Mouse (Mus musculus): Measurements from ENCODE around the gene Cd69.

Gene Cd69

DNA sequence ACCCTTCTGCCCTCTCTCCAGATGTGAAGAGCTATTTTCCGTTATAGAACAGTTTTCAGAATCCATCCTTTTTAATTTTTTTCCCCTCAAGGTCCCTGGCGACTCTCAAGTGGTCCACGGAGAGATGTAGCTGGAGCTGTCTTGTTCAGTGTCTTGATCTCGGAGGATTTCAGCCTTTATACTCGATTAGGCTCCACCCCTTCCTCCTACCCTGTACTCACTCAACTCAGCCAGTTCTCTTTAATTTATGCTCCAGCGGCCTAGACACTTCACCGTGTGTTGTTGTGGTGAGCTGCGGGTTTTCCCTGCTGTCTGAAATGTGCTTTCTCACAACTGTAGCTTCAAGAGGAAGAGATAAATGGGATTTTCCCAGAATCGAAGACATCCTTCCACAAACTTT is at the start of gene Cd69:
Gene Cd69 (minus strand): TSS at position 217 of the 400 bp plus-strand sequence.
- peak; percentile 98 for DNase-seq (ENCODE audit: low read depth)

DNA sequence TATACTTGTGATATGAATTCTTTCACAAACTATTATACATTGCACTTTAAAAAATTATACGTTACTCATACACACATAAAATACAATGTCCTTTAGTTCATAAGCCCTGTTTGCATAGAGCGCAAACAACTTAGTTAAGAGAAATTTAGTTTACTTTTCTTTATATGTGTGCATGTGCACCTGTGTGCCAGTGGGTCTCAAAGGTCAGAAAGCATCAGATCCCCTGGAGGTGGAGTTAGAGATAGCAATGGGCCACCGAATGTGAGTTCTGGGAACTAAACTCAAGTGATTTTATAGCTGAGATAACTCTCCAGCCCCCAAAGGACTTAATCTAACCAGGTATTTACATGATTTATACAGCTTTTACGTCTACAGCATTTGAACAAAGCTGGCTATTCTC is 44.1 kb upstream of the Cd69 start:
- DNase-seq (ENCODE audit: low read depth): no peak

DNA sequence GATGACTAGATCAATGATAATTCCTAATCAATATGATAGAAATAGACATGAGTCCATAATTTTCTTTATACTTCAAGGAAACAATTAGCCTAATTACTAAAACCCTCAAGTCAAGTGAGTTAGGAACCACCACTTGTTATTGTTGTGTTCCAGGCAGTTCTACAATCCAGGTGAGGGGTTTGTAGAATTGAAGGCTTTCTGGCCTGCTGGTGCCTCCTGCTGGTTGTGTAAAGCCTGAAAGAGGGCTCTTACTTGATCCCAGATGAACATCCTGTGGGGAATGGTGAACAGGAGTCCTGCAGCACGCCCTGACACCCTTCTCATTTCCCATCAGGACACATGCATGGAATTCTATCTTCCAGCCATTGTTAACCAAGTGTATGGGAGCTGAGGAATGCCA is 43.2 kb upstream of the Cd69 start:
- peak; percentile 73 for DNase-seq (ENCODE audit: low read depth)

DNA sequence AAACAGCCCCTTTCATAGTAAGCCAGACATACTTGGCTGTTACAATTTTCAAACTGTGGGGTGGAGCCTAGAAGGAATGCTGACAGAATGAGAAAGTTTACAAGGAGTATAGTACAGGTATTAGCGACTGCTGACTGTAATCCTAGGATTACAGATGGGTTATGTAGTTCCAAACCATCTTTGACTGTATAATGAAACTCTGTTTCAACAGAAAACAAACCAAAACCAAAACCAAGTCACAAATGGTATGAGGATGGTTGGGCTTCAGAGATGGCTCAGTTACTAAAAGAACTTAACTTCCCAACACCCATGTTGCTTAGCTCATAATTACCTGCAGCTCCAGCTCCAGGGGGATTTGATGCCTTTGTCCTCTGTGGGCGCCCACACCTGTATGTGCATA is 41.2 kb upstream of the Cd69 start:
- peak; percentile 58 for DNase-seq (ENCODE audit: low read depth)

DNA sequence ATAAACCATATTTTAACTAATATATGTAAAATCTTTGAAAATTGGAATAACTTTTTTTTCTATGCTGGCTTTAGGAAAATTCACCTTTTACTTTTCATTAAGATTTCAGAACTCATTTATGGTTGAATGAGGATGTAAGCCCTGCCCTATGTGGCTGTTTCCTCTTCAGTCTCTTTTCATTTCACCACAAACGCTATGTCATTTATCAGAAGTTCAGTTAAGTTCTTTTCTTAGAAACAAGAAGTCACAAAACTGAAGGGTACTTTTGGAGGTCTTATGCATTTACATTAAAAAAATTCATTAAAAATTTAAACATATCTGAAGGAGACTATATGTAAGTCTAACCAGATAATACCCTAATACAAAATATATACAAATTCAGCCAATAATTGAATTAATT is 40.5 kb upstream of the Cd69 start:
- DNase-seq (ENCODE audit: low read depth): peak; percentile 51

DNA sequence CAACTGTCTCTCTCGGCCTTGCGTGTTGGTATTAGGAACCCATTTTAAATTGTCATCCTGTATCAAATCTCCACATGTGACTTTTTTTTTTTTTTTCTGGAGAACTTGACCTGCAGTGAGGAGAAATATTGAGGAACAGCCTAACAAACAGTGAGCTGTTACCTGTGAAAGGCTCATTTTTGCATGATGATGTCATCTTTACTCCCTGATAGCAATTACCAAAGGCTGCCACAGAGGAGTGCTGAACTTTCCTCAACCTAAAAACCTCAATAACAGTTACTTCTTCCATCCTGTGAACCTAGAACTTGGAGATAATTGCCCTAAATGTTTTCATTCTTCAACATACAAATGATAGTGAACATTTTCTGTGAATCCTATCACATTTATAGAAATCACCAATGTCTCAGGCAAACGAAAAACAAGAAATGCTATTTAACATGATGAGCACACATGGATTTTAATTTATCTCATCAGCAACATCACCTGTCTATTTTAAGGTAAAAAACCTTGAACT is 39.5 kb upstream of the Cd69 start:
- DNase-seq (ENCODE audit: low read depth): peak; percentile 59

DNA sequence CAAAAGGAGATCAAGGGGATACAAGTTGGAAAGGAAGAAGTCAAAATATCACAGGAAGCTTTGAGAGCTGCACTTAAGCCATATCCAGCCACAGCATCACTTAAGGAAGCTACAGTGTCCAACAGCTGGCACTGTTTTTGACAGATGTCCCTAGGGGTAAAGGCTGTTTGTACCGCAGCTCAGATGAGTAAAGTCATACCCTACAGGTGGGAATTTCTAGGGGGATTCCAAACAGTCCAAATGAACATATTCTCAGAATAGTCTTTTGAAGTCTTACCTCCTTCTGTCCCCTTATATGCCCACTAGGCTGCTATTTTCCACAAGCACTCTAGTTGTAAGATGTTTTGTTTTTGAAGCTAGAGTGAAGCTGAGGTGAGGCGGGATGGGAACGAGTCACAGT is 37.3 kb upstream of the Cd69 start:
- DNase-seq (ENCODE audit: low read depth): peak; percentile 49

DNA sequence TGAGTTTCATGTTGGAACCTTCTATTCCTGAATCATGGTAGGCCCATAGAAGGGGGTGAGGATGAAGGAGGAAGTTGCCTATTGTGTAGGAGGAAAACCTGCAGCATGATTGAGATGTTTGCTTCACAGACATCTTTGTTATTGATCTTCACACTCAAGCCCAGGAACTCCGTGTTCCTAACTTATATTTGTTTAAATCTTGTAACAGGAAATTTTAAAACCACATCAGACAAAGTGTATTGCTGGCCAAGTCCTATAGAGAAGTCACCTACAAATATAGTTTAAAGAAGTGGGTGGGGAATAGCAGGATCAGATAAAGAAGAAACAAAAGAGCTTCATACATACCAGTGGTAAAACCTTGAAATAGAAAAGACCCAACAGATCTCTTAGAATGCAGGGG is 28.9 kb upstream of the Cd69 start:
- peak; percentile 56 for DNase-seq (ENCODE audit: low read depth)

DNA sequence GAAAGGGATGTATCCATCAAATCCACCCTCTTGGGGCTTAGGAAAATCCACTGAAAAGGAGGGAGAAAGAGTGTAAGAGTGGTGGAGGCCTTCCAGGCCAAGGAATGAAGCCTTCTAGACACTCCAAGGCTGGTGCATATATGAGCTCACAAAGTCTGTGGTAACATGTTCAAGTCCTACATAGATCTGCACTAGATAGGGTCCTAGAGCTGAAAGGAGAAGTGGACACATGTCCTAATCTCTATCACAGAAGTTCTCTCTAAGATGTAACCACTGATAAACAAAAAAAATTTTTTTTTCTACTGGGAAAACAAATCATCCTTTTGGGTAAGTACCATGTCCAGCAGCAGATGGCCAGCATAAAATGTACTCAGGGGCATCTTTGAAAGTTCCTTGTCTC is 13.5 kb upstream of the Cd69 start:
- no peak for DNase-seq (ENCODE audit: low read depth)

DNA sequence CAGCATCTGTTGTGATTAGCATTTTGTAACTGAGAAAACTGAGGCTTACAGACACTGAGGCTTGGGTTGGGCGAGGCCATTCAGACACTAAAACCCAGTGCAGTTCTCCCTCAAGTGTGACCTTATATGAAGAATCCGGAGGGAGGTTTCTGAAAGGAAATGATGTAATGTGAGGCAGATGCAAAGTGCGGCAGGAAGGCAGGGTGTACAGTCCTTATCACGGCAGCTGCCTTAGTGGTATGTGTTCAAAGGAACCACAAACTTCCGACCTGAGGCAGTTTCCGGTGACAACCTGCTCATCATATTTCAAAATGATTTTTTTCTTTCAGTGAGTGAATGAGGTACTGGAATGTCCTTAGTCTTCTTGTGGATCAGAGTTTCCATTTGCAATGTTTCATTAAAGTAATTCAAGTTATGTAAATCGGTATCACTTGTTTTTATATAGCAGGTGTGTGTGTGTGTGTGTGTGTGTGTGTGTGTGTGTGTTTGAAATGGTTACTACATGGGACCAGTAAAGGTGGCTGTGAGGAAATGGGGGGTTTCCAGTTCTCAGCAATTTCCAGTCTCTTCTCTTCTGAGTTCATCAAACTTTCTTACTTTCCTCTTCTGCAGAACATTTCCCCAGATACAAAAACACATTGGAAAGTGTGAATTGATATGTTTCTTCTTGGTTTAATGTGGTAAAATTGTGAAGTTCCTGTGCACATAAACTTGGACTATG is 9.3 kb upstream of the Cd69 start:
- peak; percentile 96 for DNase-seq (ENCODE audit: low read depth)

DNA sequence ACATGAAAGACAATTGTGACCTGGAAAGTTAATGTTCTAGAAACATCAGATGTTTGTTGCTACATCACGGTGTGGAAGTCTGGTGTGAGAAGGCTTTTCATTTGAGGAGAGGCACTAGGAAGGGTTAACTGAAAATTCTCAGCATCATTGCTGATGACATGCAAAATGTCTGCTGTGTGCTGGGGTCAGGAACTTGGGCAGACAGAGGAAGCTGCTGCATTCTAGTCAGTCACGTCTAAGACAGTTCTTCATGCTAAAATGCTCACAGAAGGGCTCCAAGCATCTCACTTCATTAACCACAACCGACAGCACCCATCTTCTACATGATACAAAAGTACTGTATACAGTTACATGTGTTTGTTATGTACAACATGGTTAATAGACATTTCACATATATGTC is 8.0 kb upstream of the Cd69 start:
- DNase-seq (ENCODE audit: low read depth): peak; percentile 73

DNA sequence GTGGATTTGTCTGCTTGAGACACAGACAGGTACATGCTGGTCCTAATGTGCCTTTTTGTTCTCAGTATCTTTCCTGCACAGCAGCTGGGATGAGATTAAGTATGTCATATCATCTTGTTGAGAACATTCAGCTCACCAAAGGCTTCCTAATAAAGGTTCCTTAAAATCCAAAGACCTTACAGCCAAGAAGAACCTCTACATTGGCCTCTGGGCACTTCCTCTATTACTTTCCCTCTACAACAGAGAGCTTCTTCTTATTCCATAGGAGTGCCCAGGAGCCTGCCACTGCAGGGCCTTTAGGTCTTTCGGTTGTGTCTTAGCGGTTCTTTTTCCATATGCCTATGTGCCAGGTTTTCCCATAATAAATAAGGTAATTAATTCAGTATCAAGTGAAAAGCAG is 1.2 kb upstream of the Cd69 start:
- DNase-seq (ENCODE audit: low read depth): no peak

DNA sequence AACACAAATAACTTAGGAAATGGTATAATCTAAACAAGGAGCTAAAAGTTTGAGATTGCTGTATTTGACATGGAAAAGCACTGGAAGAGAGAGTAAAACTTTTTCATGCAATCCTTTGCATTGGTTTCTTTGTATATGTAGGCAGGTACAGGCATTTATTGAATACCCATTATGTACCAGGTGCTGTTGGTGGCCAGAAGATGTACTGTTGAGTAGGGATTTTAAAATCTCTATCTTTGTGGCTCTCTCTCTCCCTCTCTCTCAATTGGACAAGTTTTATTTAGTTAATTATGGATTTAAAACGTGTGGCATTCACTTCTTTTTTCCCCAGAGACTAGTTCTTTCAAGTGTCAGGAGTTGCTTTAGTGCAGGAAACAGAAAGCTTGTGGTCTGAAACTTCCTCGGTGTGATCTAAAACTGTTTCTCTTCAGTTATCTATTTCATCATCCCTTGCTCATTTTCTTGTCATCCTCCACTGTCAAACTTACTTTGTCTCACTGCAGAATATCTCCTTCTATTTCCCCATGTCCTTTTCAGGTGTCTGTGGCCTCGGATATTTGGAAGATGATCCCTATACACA is 478 bp upstream of the Cd69 start:
- peak; percentile 84 for DNase-seq (ENCODE audit: low read depth)

DNA sequence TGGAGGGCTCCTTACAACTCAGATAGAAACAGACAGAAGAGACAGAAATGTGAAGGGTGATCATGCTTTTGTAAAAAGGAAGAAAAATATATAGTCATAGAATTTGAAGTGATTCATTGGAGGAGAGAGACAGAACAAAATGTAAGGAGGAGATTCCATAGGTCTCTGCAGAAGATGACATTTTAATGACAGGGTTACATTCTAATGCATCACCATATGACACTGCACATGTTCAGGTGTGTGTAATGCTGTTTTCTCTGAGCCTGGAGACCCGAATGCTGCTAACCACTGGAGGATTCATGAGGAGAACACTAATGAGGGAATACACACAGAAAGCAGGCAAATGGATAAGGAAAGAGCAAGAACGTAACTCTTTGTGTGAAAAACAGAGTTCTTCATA is 760 bp downstream of the Cd69 start:
- peak; percentile 73 for DNase-seq (ENCODE audit: low read depth)

DNA sequence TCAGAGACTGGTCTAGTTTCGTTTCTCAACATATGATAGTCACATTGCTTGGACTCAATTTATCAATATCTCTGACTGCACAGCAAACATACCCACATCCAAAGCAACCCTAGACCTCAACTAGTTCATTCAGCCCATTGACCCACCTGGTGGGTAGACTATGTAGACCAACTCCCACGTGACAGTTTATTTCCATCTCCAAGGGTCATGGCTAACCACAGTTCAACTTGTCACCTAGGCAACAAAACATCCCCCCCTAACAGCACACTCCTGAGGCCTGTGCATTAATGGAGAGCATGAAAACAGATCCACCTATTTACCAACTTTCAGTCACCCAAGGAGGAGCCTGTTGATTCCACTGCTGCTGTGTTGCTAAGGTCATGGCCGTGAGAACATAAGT is 1.6 kb downstream of the Cd69 start:
- DNase-seq (ENCODE audit: low read depth): peak; percentile 94

DNA sequence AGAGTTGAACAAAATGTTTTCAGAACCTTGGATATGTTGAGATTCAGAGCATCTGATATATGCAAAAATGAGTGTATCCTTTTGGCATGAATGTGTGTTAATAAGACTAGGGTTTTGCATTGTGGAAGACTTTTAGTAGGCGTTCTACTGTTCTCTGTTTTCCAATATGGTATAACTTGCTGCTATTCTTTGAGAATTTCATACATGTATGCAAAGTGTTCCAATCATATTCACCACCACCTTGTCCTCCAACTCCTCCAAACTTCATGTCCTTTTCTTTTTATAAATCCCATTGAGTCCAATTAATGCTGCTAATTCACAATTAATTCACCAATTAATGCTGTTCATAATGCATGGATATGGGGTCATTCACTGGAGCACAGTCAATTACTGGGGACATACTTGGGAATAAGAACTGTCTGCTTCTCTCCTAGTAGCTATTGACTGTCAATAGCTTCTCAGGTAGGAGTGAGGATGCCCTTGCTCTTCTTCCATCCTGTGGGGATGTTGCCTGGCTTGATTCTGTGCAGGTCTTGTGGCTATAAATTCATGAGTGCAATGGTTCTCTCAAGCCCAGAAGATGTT is 8.7 kb downstream of the Cd69 start:
- peak; percentile 57 for DNase-seq (ENCODE audit: low read depth)

DNA sequence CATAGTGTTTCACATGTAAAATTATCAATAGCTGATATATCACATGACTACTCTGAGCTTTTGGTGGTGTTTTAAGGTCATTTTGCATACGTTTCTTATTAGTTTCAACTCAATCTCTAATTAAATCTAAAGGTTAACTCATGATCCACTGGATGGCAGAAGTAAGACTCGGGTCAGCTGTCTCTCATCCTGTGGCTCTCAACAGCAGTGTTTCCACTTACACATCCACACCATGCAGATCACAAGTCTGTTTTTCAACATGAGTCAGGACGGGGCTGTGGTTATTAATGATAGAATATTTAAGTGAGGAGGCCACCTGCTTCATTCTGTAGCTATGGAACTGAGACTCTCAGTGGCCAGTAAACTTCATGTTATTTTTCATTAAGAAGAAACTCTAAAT is 9.4 kb downstream of the Cd69 start:
- DNase-seq (ENCODE audit: low read depth): peak; percentile 47

DNA sequence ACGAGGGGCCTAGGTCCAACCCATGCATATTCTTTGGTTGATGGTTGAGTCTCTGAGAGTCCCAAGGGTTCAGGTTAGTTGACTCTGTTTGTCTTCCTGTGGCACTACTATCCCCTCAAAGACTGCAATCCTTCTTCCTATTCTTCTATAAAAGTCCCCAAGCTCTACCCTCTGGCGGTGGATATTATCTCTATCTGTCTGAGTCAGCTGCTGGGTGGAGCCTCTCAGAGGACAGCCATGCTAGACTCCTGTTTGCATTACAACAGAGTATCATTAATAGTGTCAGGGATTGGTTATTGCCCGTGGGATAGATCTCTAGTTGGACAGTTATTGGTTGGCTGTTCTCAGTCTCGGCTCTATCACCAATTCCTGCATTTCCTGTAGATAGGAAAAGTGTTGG is 14.3 kb downstream of the Cd69 start:
- peak; percentile 44 for DNase-seq (ENCODE audit: low read depth)

DNA sequence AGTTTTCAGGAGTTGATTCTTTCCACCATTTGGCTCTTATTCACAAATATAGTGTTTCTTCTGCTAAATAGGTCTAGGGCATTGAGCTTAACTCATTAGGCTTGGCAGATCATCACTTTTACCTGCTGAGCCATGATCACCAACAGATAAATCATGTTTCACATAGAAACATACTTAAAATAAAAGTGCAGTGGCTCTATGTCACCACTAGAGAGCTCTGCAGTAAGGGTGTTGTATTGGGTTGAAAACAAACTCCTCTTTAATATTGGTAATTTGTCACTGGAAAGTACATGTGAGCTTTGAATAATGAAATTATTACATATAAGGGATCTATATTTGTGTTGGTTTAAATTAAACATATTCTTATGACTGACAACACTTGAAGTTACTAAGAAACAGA is 15.2 kb downstream of the Cd69 start:
- DNase-seq (ENCODE audit: low read depth): peak; percentile 75

DNA sequence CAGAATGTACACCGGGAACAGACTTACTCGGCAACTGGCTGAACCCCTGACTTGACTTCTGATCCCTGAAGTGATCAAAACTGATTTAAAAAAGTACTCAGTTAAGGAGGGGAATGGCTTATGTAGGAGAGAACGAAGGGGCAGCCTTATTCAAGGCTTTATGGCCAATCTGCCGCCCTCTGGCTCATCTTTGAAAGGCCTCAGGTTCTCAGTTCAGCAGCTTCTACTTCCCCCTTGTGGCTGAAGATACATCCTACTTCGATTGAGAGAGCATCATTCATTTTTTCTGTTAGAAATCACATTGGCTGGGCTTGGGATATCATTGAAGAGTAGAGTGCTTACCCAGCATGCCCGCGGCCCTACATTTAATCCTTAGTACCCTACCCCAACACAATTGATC is 19.2 kb downstream of the Cd69 start:
- peak; percentile 83 for DNase-seq (ENCODE audit: low read depth)

DNA sequence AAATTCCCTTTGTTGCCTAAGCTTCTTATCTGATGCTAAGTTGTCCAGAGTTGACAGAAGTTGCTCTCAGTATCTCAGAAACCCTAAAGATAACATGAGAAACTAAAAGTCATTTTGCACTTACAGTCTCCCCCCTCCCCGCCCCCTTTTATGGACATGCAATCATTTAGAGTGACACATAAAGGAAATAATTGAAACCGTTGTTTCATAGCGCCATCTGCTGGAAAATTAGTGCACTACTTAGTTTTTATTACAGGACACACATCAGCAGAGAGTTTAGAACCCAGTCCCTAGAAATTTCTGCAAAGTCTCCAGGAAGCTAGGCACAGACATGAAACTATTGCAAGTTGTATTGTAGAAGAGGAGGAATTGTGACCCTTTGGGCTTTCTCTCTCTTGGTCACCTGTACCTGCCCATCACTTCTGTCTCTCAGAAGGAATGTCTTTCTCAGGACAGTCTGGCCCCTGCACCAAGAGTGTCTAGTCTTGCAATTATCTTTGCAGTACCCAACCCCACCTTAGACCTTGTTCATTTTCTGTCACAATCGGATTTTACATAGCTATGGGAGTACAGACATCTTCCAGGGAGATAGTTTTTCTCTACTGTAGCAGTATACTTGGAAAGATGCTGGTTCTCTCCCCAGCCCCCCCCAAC is 20.2 kb downstream of the Cd69 start:
- peak; percentile 93 for DNase-seq (ENCODE audit: low read depth)

DNA sequence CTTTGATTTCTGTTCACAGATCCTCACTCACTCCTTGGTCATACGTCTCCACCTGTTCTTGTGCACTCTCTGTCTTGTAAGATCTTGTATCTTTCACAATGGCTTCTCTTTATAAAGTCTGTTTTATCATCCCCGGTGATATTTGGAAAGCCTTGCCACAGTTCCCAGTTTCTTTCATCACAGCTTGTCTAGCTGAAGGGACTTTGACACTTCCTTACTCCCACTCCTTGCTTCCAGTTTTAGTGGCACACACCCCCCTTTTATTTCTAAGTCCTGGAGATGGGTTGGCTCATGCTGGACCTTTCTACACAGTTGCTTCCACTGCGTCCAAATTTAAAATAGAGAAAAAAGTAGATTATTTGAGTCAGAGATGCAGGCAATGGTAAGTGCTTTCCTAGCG is 20.9 kb downstream of the Cd69 start:
- peak; percentile 21 for DNase-seq (ENCODE audit: low read depth)

DNA sequence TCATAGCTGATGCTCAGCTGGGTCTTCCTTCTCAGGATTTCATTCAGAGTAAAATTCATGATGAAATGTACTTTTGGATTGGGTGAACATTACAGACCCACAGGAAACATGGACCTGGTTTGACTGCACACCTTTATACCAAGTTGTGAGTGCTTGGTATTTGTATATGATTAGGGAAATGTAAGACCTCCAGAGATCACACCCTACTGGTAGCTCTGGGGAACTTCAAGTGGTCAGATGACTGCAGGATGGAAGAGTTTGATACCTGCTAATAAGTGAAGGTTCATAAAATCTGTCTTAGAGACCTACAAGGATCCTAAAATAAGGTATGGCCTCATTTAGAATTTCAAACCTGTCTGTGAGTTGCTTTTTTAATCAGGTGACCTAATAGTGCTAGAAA is 27.0 kb downstream of the Cd69 start:
- DNase-seq (ENCODE audit: low read depth): peak; percentile 78
